12 mouse cellular contexts compared by ENCODE assay signal in genomic region chr1:170554235-170554938, GRCm38 (mm10). TPM values are rescaled to one million over a fixed set of nuclear protein-coding genes. Genes with fewer than 3 reads are reported as not detected.
DNase-seq lines count a peak whose midpoint lies in the region; ATAC-seq and TF ChIP-seq lines count a peak whose summit lies in the region.
"Had no signal": no experiment of that assay in that cellular context is flagged by ENCODE, and none has a peak within 500 bp of the region (broad histone marks: within the 10 kb centered on the region; RNA-seq: fewer than 3 reads in every experiment).

No protein-coding gene starts in this region.

- no peak overlapping the region for H3K4me2 ChIP-seq in forebrain, embryonic 13.5 days
- no peak overlapping the region for H3K4me2 ChIP-seq in forebrain, embryonic 11.5 days (ENCODE audit: low read depth, low read length, severe bottlenecking)
- H3K4me2 ChIP-seq in hindbrain, embryonic 15.5 days: no peak overlapping the region
- no peak overlapping the region for H3K4me2 ChIP-seq in hindbrain, embryonic 14.5 days (replicated peaks)
- no peak overlapping the region for H3K4me2 ChIP-seq in liver, embryonic 14.5 days (ENCODE audit: low read depth)
- H3K4me2 ChIP-seq: neural tube, embryonic 13.5 days had no signal

- WGBS in forebrain, embryonic 13.5 days: 97% methylated on average over 4 of the region's 4 CpGs
- WGBS in forebrain, embryonic 11.5 days: 96% methylated on average over 4 of the region's 4 CpGs
- 97% methylated on average over 4 of the region's 4 CpGs for WGBS in hindbrain, embryonic 15.5 days
- WGBS in hindbrain, embryonic 14.5 days: 95% methylated on average over 4 of the region's 4 CpGs
- WGBS in liver, embryonic 14.5 days (ENCODE audit: insufficient replicate concordance): 69% methylated on average over 4 of the region's 4 CpGs

- H3K9me3 ChIP-seq in forebrain, embryonic 13.5 days (replicated peaks): 0 out of 2 replicates have a peak, but pooled peaks cover 4% of the 10 kb centered on the region
- no peaks in the 10 kb centered on the region for H3K9me3 ChIP-seq in forebrain, embryonic 11.5 days (ENCODE audit: control insufficient read depth, low read length)
- H3K9me3 ChIP-seq in hindbrain, embryonic 15.5 days: no peaks in the 10 kb centered on the region
- no peaks in the 10 kb centered on the region for H3K9me3 ChIP-seq in hindbrain, embryonic 14.5 days (ENCODE audit: control insufficient read depth, low read length)
- H3K9me3 ChIP-seq in MEL (replicated peaks; ENCODE audit: insufficient read depth, low read length): no peaks in the 10 kb centered on the region
- H3K9me3 ChIP-seq in liver, embryonic 14.5 days (ENCODE audit: control insufficient read depth, low read length): no peaks in the 10 kb centered on the region
- H3K9me3 ChIP-seq: neural tube, embryonic 13.5 days had no signal

- no peak for TF ChIP-seq RAD21 in MEL (IDR thresholded peaks at IDR 0.05; ENCODE audit: low read depth, low read length)

- TF ChIP-seq EP300 in MEL (IDR thresholded peaks at IDR 0.05; ENCODE audit: low read depth in 1 of 2, low read length in 2 of 2): peak; percentile 88 to 90
- no peak for TF ChIP-seq EP300 in liver, embryonic 14.5 days (IDR thresholded peaks at IDR 0.05; ENCODE audit: low read depth)

- H3K36me3 ChIP-seq in forebrain, embryonic 13.5 days (ENCODE audit: poor library complexity, severe bottlenecking): 0 out of 2 replicates have a peak, but pooled peaks cover 6% of the 10 kb centered on the region
- no peaks in the 10 kb centered on the region for H3K36me3 ChIP-seq in forebrain, embryonic 11.5 days (ENCODE audit: control insufficient read depth, insufficient read depth, low read length)
- no peaks in the 10 kb centered on the region for H3K36me3 ChIP-seq in hindbrain, embryonic 15.5 days
- no peaks in the 10 kb centered on the region for H3K36me3 ChIP-seq in hindbrain, embryonic 14.5 days (replicated peaks; ENCODE audit: control insufficient read depth, insufficient read depth)
- peaks cover 0 to 16% of the 10 kb centered on the region in 2 experiments; a peak in 2 of 4 replicates for H3K36me3 ChIP-seq in MEL (ENCODE audit: control insufficient read depth in 1 of 2, insufficient read depth in 2 of 2, low read length in 2 of 2)
- no peaks in the 10 kb centered on the region for H3K36me3 ChIP-seq in liver, embryonic 14.5 days (replicated peaks; ENCODE audit: control insufficient read depth, insufficient read depth, low read depth)
- H3K36me3 ChIP-seq: neural tube, embryonic 13.5 days had no signal

- no peak overlapping the region for H3K9ac ChIP-seq in forebrain, embryonic 13.5 days
- no peak overlapping the region for H3K9ac ChIP-seq in forebrain, embryonic 11.5 days (ENCODE audit: low read length)
- H3K9ac ChIP-seq in hindbrain, embryonic 15.5 days: no peak overlapping the region
- H3K9ac ChIP-seq in hindbrain, embryonic 14.5 days: no peak overlapping the region
- H3K9ac ChIP-seq in MEL (ENCODE audit: control insufficient read depth, low read depth, low read length, poor library complexity, severe bottlenecking): no peak overlapping the region
- H3K9ac ChIP-seq in liver, embryonic 14.5 days (replicated peaks): no peak overlapping the region
- H3K9ac ChIP-seq: neural tube, embryonic 13.5 days had no signal

- no peak overlapping the region for H3K4me3 ChIP-seq in forebrain, embryonic 13.5 days
- no peak overlapping the region for H3K4me3 ChIP-seq in forebrain, embryonic 11.5 days (ENCODE audit: low read depth, low read length)
- H3K4me3 ChIP-seq in hindbrain, embryonic 15.5 days: no peak overlapping the region
- H3K4me3 ChIP-seq in hindbrain, embryonic 14.5 days (replicated peaks; ENCODE audit: low read length): no peak overlapping the region
- H3K4me3 ChIP-seq in MEL (ENCODE audit: control insufficient read depth in 1 of 2, insufficient read depth in 1 of 2, low read depth in 2 of 2, low read length in 2 of 2): no peak overlapping the region
- no peak overlapping the region for H3K4me3 ChIP-seq in liver, embryonic 14.5 days (ENCODE audit: insufficient read depth in 1 of 2, low read depth in 2 of 2, low read length in 2 of 2)
- H3K4me3 ChIP-seq: neural tube, embryonic 13.5 days had no signal

- no peak for TF ChIP-seq CTCF in MEL (IDR thresholded peaks at IDR 0.05 in 2 of 3, conservative IDR thresholded peaks at IDR 0.05 in 1 of 3; ENCODE audit: control insufficient read depth in 1 of 3, insufficient read depth in 1 of 3, low read depth in 2 of 3, low read length in 3 of 3, poor library complexity in 1 of 3, severe bottlenecking in 1 of 3)
- TF ChIP-seq CTCF in liver, embryonic 14.5 days (IDR thresholded peaks at IDR 0.05; ENCODE audit: low read depth): no peak

- H3K4me1 ChIP-seq in forebrain, embryonic 13.5 days: peaks cover 20% of the 10 kb centered on the region
- H3K4me1 ChIP-seq in forebrain, embryonic 11.5 days (replicated peaks; ENCODE audit: control insufficient read depth, insufficient read depth, low read length): no peaks in the 10 kb centered on the region
- H3K4me1 ChIP-seq in hindbrain, embryonic 15.5 days (replicated peaks): peaks cover 10% of the 10 kb centered on the region; the same call in 1 of the 2 replicates
- H3K4me1 ChIP-seq in hindbrain, embryonic 14.5 days (replicated peaks; ENCODE audit: control insufficient read depth, insufficient read depth, low read length): no peaks in the 10 kb centered on the region; the same call in 1 of the 2 replicates
- H3K4me1 ChIP-seq in MEL (ENCODE audit: control insufficient read depth in 1 of 2, insufficient read depth in 2 of 2, low read length in 2 of 2): peaks cover 4 to 16% of the 10 kb centered on the region in 2 experiments
- H3K4me1 ChIP-seq in liver, embryonic 14.5 days (replicated peaks; ENCODE audit: control insufficient read depth in 2 of 2, insufficient read depth in 2 of 2, low read length in 1 of 2): peaks cover 0 to 10% of the 10 kb centered on the region in 2 experiments; a peak in 3 of 4 replicates

- H3K79me2 ChIP-seq in MEL (ENCODE audit: control insufficient read depth, insufficient read depth, low read length, poor library complexity): no peaks in the 10 kb centered on the region

- no peak for TF ChIP-seq POLR2A in MEL (IDR thresholded peaks at IDR 0.05; ENCODE audit: control insufficient read depth in 1 of 2, insufficient read depth in 1 of 2, low read depth in 1 of 2, low read length in 2 of 2, poor library complexity in 1 of 2)

- H3K27ac ChIP-seq in forebrain, embryonic 13.5 days: no peak overlapping the region
- no peak overlapping the region for H3K27ac ChIP-seq in forebrain, embryonic 11.5 days (ENCODE audit: low read depth, low read length)
- no peak overlapping the region for H3K27ac ChIP-seq in hindbrain, embryonic 15.5 days (replicated peaks)
- no peak overlapping the region for H3K27ac ChIP-seq in hindbrain, embryonic 14.5 days
- H3K27ac ChIP-seq in MEL (ENCODE audit: control insufficient read depth, low read depth, low read length): no peak overlapping the region
- H3K27ac ChIP-seq in liver, embryonic 14.5 days: no peak overlapping the region
- H3K27ac ChIP-seq: neural tube, embryonic 13.5 days had no signal

- no peaks in the 10 kb centered on the region for H3K27me3 ChIP-seq in forebrain, embryonic 13.5 days
- no peaks in the 10 kb centered on the region for H3K27me3 ChIP-seq in forebrain, embryonic 11.5 days (ENCODE audit: control insufficient read depth, insufficient read depth, low read length)
- H3K27me3 ChIP-seq in hindbrain, embryonic 15.5 days: no peaks in the 10 kb centered on the region
- H3K27me3 ChIP-seq in hindbrain, embryonic 14.5 days (ENCODE audit: control insufficient read depth, insufficient read depth, low read length): no peaks in the 10 kb centered on the region
- no peaks in the 10 kb centered on the region for H3K27me3 ChIP-seq in MEL (ENCODE audit: control insufficient read depth in 1 of 2, insufficient read depth in 2 of 2, low read length in 2 of 2)
- no peaks in the 10 kb centered on the region for H3K27me3 ChIP-seq in liver, embryonic 14.5 days (ENCODE audit: control insufficient read depth, insufficient read depth, low read length)
- H3K27me3 ChIP-seq: neural tube, embryonic 13.5 days had no signal

- peak; percentile 28; the same call in 1 of the 2 replicates for ATAC-seq in forebrain, embryonic 13.5 days
- no peak for ATAC-seq in forebrain, embryonic 11.5 days (replicated peaks; ENCODE audit: low FRiP score)
- ATAC-seq in hindbrain, embryonic 15.5 days (ENCODE audit: low FRiP score, low read depth): 0 out of 2 replicates have a peak, but pooled peaks have one; percentile 45
- no peak for ATAC-seq in hindbrain, embryonic 14.5 days (ENCODE audit: low FRiP score)
- ATAC-seq in liver, embryonic 14.5 days (ENCODE audit: insufficient read depth): peak; percentile 29
- no peak for ATAC-seq in inflammation-experienced regulatory T-cells, adult 6 months
- ATAC-seq: hindbrain, embryonic 16.5 days; midbrain, embryonic 16.5 days had no signal

- no peak for DNase-seq in forebrain, embryonic 11.5 days (ENCODE audit: low spot score)
- DNase-seq in hindbrain, embryonic 14.5 days (ENCODE audit: low spot score): no peak
- peak; percentile 77 for DNase-seq in MEL (ENCODE audit: low read depth, low spot score)
- DNase-seq in liver, embryonic 14.5 days (ENCODE audit: low read depth in 3 of 3, low spot score in 3 of 3): no peak
- DNase-seq in thymus, postnatal 0 days (ENCODE audit: low spot score): no peak
- DNase-seq: embryo, embryonic 11 days had no signal

TF ChIP-seq in MEL, 35 proteins besides CTCF, POLR2A, EP300 and RAD21 (continues in another document):
- TF ChIP-seq ZMIZ1 (IDR thresholded peaks at IDR 0.05; ENCODE audit: low read depth, low read length): no peak
- TF ChIP-seq ZC3H11A (IDR thresholded peaks at IDR 0.05; ENCODE audit: low read depth, low read length): no peak
- no peak for TF ChIP-seq UBTF (IDR thresholded peaks at IDR 0.05; ENCODE audit: borderline replicate concordance, insufficient read depth, low read depth, low read length)
- TF ChIP-seq HCFC1 (IDR thresholded peaks at IDR 0.05; ENCODE audit: low read depth, low read length): no peak
- TF ChIP-seq BHLHE40 (IDR thresholded peaks at IDR 0.05; ENCODE audit: borderline replicate concordance, low read depth, low read length): no peak

RNA-seq across cellular contexts. Expression of gene Nos1ap, which starts 35.3 kb away (rescaled TPM):
- 21.0 and 22.3 TPM in 2 replicates for polyA plus RNA-seq in forebrain, embryonic 13.5 days (2015; fragmentation: Nextera tagmentation; extraction: Ambion mirVana)
- polyA plus RNA-seq in forebrain, embryonic 11.5 days (2014; fragmentation: Nextera tagmentation; extraction: Ambion mirVana): 16.1 and 19.7 TPM in 2 replicates
- 17.3 and 21.3 TPM in 2 replicates for polyA plus RNA-seq in hindbrain, embryonic 15.5 days (2015; fragmentation: Nextera tagmentation; extraction: Ambion mirVana)
- 14.9 and 18.0 TPM in 2 replicates for polyA plus RNA-seq in hindbrain, embryonic 14.5 days (2014; fragmentation: Nextera tagmentation; extraction: Ambion mirVana)
- total RNA-seq in MEL (2012; rRNA removed): 0.56 and 0.62 TPM in 2 replicates
- polyA plus RNA-seq in MEL (2012; ENCODE audit: insufficient read depth in 1 of 2, insufficient read length in 2 of 2, low read depth in 1 of 2, low replicate concordance in 2 of 2, missing spikeins in 1 of 2): 1 to 10 TPM in 1 of 2 experiments, not detected in 1; 2.4 TPM
- 1.8 and 2.6 TPM in 2 replicates for polyA plus RNA-seq in liver, embryonic 14.5 days (2012; rRNA removed)
- 2.2 and 3.8 TPM in 2 replicates for polyA plus RNA-seq in liver, embryonic 14.5 days (2014; fragmentation: Nextera tagmentation; extraction: Ambion mirVana)
- polyA plus RNA-seq in inflammation-experienced regulatory T-cells, adult 6 months (2017; shearing (Covaris generic)): not detected
- polyA plus RNA-seq in thymus, postnatal 0 days (2015; fragmentation: Nextera tagmentation; extraction: Ambion mirVana): 0.86 and 1.8 TPM in 2 replicates

Comparison
In these comparisons a context has a peak if more than half of its experiments do, and no peak if none do; other contexts are left out.
1. ATAC-seq: peak in forebrain, embryonic 13.5 days (single experiment), hindbrain, embryonic 15.5 days (single experiment) and liver, embryonic 14.5 days (single experiment); none in forebrain, embryonic 11.5 days (single experiment), hindbrain, embryonic 14.5 days (single experiment) and inflammation-experienced regulatory T-cells, adult 6 months (single experiment).